Mouse (Mus musculus) embryonic fibroblast, embryonic 13.5 days (primary cell): ENCODE results near the gene Cox6b1.

Experiments used
- CTCF ChIP-seq: IDR thresholded peaks from 2 replicates; pipeline ENCODE4 v1.5.1; 2011; ENCODE audit warnings: mild to moderate bottlenecking, control low read depth, low read length, moderate library complexity, borderline replicate concordance; ENCODE audit not compliant: insufficient read depth
- POLR2A ChIP-seq: IDR thresholded peaks from 2 replicates; pipeline ENCODE4 v1.6.1; 2011; ENCODE audit warnings: low read depth, mild to moderate bottlenecking, control low read depth, low read length, moderate library complexity

GRCm38 (mm10) chr7:30572389-30572788 lies 53.6 kb downstream of the Cox6b1 start:
- TF ChIP-seq CTCF: no peak
- no peak for TF ChIP-seq POLR2A
